Mouse (Mus musculus) right cerebral cortex, postnatal 14 days (tissue): ENCODE results near the gene Pdx1.

Experiments used
- DNase-seq: peaks from one replicate; pipeline ENCODE4 v3.0.0; 2022

Gene Pdx1

GRCm38 (mm10) chr5:147269926-147270672 lies at the start of gene Pdx1:
Gene Pdx1 (plus strand): TSS chr5:147269959.
- no peak for DNase-seq

GRCm38 (mm10) chr5:147227354-147228112 lies 42.2 kb upstream of the Pdx1 start:
- peak; percentile 79 for DNase-seq

GRCm38 (mm10) chr5:147235406-147236309 lies 34.1 kb upstream of the Pdx1 start:
- DNase-seq: no peak

- no peak for DNase-seq
Observed at GRCm38 (mm10) chr5:147243908-147244307, 25.9 kb upstream of the Pdx1 start.

- no peak for DNase-seq
Observed at GRCm38 (mm10) chr5:147260189-147260588, 9.6 kb upstream of the Pdx1 start.

- no peak for DNase-seq
Observed at GRCm38 (mm10) chr5:147260778-147261177, 9.0 kb upstream of the Pdx1 start.

- DNase-seq: no peak
Observed at GRCm38 (mm10) chr5:147261899-147262541, 7.7 kb upstream of the Pdx1 start.

GRCm38 (mm10) chr5:147263945-147264344 lies 5.8 kb upstream of the Pdx1 start:
- no peak for DNase-seq

GRCm38 (mm10) chr5:147267434-147267833 lies 2.3 kb upstream of the Pdx1 start:
- no peak for DNase-seq

- no peak for DNase-seq
Observed at GRCm38 (mm10) chr5:147268728-147269127, 1.0 kb upstream of the Pdx1 start.

GRCm38 (mm10) chr5:147269371-147269770 lies 388 bp upstream of the Pdx1 start:
- no peak for DNase-seq

GRCm38 (mm10) chr5:147270673-147271655 lies 1.2 kb downstream of the Pdx1 start:
- DNase-seq: no peak

GRCm38 (mm10) chr5:147272046-147272807 lies 2.5 kb downstream of the Pdx1 start:
- no peak for DNase-seq

- DNase-seq: no peak
Observed at GRCm38 (mm10) chr5:147272808-147273345, 3.1 kb downstream of the Pdx1 start.

- no peak for DNase-seq
Observed at GRCm38 (mm10) chr5:147274174-147275141, 4.7 kb downstream of the Pdx1 start.

- no peak for DNase-seq
Observed at GRCm38 (mm10) chr5:147275761-147276160, 6.0 kb downstream of the Pdx1 start.

- DNase-seq: no peak
Observed at GRCm38 (mm10) chr5:147276701-147277546, 7.2 kb downstream of the Pdx1 start.

- no peak for DNase-seq
Observed at GRCm38 (mm10) chr5:147277547-147277925, 7.8 kb downstream of the Pdx1 start.
